Mouse (Mus musculus): Measurements from ENCODE around the gene Vmn1r171.
"Not testable (repeated sequence)": the region's sequence is repeated elsewhere in the genome, so short reads cannot be mapped to it uniquely, and the experiment has no call there.

The Vmn1r171 gene

DNA sequence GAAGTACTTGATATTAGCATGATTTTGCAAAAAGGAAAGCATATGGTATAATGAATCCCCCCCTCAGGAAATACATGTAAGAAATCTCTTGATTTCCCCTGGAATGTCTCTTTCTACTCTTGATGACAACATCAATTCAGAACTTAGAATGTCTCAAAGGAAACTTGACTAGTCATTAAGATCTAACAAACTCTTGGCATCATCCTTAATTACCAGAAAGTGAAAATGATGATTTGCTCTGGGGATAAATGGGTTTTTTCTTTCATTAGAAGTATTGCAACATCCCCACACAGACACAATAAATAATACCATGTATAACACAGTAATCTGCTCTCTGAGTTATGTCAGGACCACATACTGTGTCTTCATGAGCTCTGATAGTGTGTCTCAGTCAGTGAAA lies at the start of gene Vmn1r171:
TSS of gene Vmn1r171 (plus strand) at position 301 of the 400 bp plus-strand sequence.
- DNase-seq (ENCODE audit: extremely low spot score, low spot score): no peak

DNA sequence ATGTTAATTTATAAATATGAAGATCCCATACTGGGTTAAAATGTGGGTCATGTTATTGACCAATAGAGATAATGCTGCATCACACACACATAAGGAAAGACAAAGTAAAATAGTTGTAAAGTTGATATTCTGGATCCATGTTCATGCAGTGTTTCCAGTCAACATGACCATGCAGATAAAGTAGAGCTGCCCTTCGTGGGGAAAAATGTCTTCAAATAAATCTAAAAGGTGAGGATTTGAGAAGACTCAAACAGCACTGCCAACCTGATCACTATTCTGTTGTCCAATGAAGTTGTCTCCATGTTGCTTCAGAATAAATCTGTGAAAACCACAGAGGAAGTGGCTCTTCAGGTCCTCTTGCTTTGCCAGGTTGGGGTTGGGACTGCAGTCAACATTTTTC lies 24.6 kb upstream of the Vmn1r171 start, which contains the start of gene Vmn1r170:
TSS of gene Vmn1r170 (plus strand) at position 301 of the 400 bp plus-strand sequence.
- DNase-seq (ENCODE audit: extremely low spot score, low spot score): not testable (repeated sequence)

DNA sequence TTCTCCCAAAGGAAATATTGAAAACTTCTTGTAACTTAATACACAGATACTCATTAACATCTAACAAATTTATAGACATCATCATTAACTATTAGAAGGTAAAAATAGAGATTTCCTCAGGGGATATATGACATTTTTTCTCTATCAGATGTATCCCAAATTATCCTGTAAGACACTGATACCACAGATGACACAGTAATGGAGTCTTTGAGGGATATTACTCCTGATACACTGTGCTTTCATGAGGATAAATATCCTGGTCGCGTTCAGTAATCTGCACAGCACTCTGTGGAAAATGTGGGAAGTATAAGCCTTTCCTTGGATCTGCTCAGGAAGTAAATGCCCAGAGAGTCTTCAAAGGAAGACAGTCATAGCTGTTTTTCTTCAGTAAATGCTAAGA lies 27.5 kb downstream of the Vmn1r171 start, which contains the start of gene Vmn1r172:
TSS of gene Vmn1r172 (plus strand) at position 301 of the 400 bp plus-strand sequence.
- no peak for DNase-seq (ENCODE audit: extremely low spot score, low spot score)
